Mouse (Mus musculus): ENCODE results near the gene Cntn4. TPM values are rescaled to one million over a fixed set of nuclear protein-coding genes. Genes with fewer than 3 reads are reported as not detected.

Cntn4 gene
- total RNA-seq, 1 experiment from 2014 or later = not detected

DNA sequence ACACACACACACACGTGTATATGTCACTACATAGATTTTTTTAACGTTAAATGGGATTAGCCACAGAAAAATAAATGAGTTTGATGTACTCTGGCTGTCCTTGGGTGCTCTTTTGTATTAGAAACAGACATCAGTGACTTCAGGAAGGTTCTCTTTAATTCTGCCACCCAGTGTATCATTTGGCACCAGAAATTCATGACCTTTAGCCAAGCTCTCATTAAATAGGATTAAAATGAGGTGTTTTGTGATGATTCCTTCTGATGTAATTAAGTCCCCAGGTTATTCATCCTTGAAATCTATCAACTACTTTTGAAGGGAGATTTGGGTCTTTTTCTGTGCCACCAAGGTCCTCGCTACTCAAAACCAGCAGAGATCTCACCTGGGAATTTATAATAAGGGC, 763.8 kb downstream of the Cntn4 start:
- ATAC-seq (replicated peaks; ENCODE audit: low read depth, poor library complexity, severe bottlenecking) = no peak

DNA sequence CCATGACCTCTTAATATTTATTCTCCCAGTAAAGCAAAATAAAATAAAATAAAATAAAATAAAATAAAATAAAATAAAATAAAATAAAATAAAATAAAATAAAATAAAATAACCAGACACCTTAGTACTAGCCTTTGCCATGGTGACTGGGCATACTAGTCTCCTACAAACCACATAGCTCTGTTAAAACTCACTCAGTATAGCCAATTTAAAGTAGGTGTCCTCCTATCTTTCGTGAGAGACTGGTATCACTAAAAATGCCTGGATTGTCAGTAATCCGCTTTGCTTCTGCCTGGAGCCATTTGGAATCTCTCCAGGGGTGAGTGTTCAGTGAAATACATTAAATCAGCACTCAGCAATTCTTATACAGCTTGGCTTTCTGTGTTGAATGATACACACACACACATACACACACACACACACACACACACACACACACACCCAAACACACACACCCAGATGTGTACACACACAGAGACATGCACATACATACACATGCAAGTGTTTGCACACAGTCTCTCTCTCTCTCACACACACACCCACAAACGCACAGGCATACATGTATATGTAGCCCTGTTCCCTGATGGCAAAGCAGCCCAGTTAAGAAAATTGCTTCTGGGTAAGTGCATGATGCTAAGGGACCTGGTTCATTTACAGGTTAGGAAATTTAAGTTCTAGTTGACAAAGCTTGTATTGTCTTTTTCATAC, 776.8 kb downstream of the Cntn4 start:
- no peak for ATAC-seq (replicated peaks; ENCODE audit: low read depth, poor library complexity, severe bottlenecking)

DNA sequence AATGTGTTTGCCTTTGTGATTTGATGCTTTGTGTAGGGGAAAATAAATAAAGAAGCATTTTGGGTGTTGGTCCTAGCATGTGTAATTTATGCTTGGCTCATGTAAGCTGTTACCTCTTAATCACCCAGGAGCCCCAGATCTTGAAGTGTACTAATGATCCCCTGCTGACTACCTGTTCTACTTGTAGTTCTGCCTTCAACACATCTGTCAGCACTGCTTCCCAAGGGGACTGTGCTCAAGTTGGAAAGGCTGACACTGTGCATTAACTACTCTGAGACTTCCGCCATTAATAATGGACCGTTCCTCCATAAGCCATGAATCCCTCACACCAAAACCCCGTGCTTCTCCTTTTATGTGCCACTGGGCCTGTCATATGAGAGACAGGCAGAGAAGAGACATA, 778.2 kb downstream of the Cntn4 start:
- ATAC-seq (replicated peaks; ENCODE audit: low read depth, poor library complexity, severe bottlenecking) = no peak

DNA sequence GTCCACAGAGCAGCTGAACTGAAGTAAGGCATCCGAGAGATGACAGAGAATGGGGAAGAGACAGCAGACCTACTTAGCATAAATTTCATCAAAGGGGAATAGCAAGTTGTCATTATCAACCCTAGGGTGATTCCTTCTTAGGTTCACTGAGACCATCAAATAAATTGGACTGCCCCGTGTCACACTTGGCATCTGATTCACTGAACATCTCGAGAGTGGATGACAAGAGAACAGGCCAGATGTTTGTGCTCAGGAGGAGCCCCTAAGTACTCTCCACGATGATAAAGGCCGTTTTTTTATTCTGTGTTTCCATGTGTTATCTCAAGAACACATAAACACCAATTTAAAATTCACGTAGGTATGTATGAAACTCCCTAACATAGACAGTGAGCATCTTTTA, 780.7 kb downstream of the Cntn4 start:
- ATAC-seq (replicated peaks; ENCODE audit: low read depth, poor library complexity, severe bottlenecking) = no peak

DNA sequence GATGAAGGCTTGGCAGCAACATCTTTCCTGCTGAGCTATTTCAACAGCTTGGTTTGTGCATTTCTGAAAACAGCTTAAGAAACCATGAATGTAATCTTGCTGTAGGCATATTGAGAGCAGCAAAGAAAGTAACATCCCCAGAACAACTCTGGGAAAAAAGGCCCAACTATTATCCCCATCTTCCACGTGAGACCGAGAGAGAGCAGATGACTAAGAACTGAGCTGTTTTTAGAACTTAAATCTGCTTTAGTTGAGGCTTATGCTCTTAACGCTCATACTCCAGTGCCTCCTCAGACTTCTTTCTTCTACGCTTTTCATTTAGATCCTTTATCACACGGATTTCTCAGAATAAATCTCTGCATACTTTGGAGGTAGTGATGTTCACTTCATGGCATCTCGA, 784.9 kb downstream of the Cntn4 start:
- no peak for ATAC-seq (replicated peaks; ENCODE audit: low read depth, poor library complexity, severe bottlenecking)

DNA sequence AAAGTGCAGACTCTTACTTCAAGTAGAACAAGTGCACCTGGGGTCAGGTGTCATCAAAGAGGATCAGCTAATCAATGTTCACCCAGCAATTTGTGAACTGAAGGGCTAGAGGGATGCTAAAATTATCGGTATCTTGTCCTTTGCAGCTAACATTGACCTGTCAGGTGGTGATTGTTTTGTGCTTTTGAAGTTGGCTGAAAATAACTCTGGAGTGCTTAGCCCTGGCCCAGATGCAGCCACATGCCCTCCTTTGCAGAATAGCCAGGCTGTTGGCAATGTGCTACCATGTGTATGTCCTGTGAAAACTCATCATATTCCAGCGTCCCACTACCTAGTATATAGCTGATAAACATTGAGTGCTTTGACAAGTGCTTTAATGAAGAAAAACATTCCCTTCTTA, 786.4 kb downstream of the Cntn4 start:
- no peak for ATAC-seq (replicated peaks; ENCODE audit: low read depth, poor library complexity, severe bottlenecking)

DNA sequence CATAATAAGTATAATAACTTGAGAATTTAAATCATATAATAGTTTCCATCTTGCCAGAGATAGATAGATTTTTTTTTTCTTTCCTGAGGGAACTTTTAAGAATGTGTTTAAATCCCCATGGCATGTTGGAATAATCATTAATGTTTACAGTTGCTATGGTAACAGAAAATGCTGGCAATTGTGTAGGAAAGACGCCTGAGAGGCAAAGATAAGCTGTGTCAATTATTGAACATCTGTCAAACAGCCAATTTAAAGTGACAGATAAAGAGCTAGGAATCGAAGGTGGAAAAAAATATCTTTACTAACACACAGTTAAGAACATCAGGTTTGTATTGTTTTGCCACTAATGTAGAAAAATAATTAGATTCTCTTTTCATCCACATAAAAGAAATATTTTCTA, 788.3 kb downstream of the Cntn4 start:
- no peak for ATAC-seq (replicated peaks; ENCODE audit: low read depth, poor library complexity, severe bottlenecking)

DNA sequence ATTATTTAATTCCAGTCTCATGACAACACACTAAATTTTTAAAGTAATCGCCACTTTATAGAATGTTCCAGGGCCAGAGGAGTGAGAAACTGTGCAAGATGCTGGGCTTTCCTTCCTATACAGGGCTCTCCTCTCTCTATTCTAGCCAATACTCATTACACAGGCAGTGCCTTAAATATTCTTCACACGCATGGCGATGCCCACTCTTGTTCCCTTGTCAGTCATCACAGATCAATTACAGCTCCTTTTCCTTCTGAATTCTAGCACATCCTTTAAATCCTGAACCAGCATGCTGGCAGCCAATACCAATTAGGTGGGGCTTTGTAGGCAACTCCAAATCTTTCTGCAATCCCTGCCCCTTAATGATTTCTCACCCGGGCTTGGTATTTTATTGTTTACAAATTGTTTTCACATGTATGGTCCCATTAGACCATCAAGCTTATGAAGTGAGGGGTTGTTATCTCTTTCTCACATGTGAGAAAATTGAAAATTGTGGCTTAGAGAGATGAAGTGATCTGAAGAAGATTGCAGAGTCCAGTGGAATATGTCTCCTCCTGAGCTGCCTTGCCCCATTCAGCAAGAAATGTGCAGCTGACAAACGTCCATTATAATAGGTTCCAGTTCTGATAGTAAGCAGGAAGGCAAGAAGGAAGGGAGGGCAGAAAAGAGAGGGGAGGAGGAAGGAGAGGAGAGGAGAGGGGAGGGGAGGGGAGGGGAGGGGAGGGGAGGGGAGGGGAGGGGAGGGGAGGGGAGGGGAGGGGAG, 789.0 kb downstream of the Cntn4 start:
- ATAC-seq (replicated peaks; ENCODE audit: low read depth, poor library complexity, severe bottlenecking) = no peak

DNA sequence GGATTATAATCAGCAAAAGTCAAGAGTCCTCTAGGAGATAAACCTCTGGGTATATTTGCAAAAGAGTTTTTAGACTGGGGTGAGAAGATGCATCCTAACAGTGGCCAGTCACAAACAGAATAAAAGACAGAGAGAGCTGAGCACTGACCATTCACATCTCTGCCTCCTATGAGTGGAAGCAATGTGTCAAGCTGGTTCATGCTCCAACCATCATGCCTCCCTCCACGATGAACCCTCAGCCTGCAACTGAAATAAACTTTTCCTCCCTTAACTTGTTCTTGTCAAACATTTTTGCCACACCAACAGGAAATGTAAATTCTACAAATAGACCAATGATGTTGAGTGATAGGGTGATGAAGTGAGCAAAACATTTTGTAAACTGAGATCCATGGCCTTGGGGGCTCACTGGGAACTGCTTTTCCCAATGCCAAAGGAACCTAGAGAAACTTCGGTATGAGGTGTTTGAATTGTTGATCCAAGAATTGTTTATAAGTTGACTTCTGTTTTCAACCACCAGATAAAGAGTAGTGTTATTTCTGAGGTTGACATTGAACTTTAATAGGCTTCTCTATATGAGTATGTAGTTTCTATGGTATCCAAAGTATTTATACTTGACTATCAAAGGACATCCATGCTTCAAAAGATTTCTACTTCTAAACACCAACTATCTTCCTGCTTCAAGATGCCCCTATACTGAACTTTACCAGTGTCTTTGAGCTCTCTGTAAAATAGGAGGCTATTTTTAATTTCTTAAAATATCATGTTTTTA, 794.6 kb downstream of the Cntn4 start:
- no peak for ATAC-seq (replicated peaks; ENCODE audit: low read depth, poor library complexity, severe bottlenecking)

DNA sequence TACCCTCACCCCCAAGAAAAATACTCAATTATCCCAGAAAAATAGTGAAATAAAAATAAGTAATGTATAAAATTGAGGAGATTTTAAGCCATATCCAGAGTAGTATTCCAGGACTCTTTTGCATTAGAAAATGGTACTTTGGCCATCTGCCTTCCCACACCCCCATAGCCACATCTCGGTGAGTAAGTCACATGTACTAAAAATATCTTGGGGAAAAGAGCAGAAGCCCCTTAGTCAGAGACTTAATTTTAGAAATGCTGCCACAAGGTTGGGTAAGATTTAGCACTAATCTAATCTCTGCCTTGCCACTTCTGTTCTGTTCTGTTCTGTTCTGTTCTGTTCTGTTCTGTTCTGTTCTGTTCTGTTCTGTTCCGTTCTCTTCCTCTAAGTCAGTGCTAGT, 796.4 kb downstream of the Cntn4 start:
- no peak for ATAC-seq (replicated peaks; ENCODE audit: low read depth, poor library complexity, severe bottlenecking)

DNA sequence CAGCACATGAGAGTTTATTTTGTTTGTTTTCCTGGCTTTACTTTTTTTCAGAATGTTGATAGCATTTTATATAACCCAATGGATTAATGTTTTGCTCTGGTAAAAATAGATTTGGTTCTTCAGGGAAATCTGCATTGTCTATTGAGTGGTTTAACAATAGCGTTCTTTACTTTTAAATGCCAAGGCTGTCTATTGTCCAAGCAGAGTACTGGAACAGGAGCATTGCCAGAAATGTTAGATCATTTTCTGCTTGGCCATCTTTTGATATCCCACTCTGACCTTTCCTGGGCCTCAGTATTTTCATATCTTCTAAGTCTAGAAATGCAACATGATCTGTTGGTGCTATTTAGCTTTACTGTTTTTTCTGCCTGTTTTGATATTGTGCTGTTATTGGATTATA, 804.1 kb downstream of the Cntn4 start:
- ATAC-seq (replicated peaks; ENCODE audit: low read depth, poor library complexity, severe bottlenecking) = no peak

DNA sequence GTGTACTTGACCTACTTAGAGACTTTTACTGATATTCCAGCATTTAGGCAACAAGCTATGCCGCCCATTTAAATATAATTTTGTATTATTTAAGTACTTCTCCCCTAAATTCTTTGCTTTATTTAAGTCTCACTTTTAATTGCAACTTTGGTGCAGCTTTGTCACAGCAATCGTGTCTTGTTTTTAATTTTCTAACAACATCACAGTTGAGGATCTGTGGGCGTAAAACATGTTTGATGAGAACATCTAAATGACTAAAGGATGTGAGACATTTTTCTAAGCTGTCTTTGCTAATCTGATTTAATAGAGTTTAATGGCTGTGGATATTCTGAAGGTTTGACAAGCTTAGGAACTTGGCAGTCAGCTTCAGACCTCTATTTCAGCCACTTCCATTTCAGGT, 818.8 kb downstream of the Cntn4 start:
- no peak for ATAC-seq (replicated peaks; ENCODE audit: low read depth, poor library complexity, severe bottlenecking)

DNA sequence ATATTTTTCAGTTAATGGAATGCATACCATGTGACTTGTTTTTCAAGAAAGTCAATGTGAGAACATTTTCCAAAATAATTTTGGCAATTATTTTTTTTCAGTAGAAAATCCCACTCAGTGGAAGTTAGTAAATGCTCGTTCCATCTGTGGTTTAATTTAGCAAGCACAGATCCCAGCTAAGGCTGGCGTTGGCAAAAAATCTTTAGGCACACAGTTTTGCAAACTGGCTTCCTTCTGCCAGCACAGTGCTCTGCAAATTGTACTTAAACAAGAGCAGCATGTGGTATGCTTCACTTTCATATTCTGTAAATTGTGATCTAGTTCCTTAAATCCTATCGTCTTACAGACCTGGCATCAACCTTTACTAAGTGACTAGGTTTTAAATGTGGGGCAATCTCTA, 821.7 kb downstream of the Cntn4 start:
- no peak for ATAC-seq (replicated peaks; ENCODE audit: low read depth, poor library complexity, severe bottlenecking)

DNA sequence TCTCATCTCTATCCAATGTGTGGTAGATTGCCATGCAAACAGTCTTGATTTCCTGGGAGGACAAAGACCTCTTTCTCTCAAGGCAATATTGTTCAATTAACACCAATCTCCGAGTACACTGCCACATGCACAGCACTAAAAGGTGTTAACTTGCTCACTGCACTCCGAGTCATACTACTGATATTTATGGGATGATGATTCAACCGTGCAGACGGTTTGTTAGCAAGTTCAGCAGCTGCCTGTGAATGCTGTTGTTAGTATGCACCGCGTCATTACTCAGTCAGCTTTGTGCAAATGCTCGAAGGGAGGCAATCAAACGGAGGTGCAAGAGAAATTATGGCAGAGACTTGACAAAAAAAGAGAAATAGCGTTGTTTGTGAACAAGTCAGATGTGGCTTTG, 826.5 kb downstream of the Cntn4 start:
- ATAC-seq (replicated peaks; ENCODE audit: low read depth, poor library complexity, severe bottlenecking) = no peak

DNA sequence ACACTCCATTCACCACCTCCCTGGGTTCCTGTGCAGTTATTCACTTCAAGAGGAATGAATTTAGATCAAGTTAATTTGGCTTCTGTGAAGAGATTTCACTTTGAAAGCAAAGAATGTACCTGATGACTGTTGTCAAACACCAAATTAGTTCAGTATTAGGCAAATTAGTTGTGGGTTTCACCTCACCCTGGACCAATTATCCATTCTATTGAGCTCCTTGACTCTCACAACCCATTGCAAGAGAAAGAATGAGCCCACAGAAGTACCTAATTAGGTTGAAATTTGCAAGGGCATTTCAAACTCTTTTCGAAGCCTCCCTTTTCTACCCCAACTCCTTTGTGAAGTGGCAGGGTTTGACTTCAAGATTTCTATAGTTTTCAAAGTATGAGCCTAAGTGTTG, 842.9 kb downstream of the Cntn4 start:
- no peak for ATAC-seq (replicated peaks; ENCODE audit: low read depth, poor library complexity, severe bottlenecking)

DNA sequence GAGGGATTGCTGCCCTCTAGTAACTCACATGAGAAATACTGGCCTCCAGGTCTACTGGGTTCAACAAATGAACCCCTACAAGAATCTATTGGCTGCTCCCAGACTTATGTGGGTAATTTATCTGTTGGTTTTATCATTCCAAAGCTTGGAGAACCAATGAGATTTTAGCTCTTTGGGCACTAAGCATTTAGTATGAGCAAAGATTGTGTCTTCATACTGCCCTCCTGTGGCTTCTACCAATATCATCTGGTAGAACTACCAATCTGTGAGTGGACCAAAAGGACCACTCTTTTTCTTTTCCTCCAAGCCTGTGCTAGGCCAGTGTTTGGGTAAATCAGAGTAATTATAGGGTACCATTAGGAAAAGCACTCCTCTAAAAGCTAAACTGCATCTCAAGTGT, 866.0 kb downstream of the Cntn4 start:
- no peak for ATAC-seq (replicated peaks; ENCODE audit: low read depth, poor library complexity, severe bottlenecking)

DNA sequence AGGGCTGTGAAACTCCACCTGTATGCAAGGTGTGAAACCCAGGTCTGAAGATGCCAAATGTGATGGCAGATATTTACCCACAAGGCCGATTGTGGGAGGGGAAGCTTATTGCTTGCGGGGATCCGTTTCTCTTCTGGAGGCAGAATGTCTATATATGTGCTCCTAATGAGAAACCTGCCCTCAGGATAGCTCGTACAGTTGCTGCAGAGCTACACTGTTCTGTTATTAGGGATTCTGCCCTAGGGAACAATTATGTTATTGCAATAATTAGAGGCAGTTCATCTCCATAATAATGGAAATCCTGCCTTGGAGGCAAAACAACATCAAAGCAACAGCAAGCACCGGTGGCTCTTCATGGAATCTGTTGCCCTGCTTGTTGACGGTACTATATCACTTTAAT, 884.2 kb downstream of the Cntn4 start:
- ATAC-seq (replicated peaks; ENCODE audit: low read depth, poor library complexity, severe bottlenecking) = no peak

DNA sequence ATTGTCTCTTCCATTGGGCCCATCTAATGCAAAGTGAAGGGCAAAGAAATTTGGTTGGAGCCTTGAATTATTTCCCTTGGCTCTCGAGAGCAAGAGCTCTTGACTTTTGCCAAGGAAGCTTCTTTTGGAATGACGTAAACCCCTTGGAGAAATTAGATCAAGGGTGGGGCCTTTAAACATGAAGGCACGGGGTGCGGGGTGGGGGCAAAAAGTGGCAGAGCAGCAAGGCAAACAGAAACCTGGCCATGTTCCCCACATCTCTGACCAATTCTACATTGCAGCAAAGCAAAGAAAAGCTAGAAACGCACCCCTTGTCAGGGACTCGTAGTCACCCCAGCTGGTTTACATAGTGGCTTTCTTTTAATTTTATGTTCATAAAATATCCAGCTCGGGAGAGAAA, 887.9 kb downstream of the Cntn4 start:
- ATAC-seq (replicated peaks; ENCODE audit: low read depth, poor library complexity, severe bottlenecking) = no peak

DNA sequence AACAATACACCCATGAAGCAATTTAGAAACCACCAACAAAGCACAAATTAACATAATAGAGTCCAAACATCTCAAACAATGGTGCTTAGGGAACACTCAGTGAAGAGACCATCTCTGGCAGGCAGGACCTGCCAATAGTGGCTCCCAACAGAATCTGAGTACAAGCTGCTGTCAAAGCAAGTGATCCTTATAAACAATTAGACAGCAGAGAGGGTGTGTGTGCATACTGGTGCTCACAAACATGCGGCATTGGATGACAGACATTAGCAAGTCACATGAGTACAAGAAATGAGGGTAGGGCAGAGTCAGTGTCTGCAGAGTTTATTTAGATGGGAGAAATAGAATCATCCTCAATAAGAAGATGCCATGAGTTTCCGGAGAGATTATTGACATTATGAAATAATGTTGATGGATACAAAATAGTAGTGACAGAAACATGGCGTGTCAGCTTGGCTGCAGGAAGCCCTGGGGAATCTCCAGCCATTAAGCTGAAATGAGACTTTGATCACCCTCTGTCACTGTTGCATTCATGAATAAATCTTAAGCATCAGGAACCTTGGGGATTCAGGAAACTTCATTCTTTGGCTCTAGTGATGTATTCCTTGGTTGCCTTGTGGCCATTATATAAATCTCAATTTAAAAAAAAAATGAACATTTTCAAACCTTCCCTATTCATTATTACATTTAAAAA, 888.5 kb downstream of the Cntn4 start:
- ATAC-seq (replicated peaks; ENCODE audit: low read depth, poor library complexity, severe bottlenecking) = no peak

DNA sequence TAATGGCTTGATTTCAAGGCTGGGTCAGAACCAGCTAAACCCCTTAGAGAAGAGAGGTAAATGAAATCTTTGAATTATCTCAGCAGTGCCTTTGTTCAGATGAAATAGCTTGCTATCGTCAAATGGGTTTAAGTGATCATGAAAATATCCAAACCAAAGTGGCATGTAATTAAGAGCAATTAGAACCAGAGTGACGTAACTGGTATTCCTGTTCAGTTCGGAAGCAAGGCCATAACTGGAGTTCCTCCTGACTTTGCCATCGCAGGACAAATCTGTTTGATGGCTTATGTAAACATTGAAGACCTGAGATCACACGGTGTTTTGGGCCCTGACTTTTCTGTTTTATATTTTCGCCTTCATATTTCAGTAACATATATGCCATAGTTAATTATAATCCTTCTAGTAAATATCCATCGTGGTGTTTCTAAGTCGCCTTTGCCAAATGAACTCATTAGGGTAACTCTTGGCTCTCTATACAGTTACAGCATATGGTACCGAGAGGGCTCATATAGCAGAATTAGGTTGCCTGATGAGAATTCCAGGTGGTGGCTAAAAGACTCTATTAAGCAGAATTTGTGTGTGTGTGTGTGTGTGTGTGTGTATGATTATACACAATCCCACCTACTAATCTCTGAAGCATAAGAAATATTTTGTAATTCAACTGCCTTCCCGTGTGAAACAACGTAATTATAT, 889.6 kb downstream of the Cntn4 start:
- no peak for ATAC-seq (replicated peaks; ENCODE audit: low read depth, poor library complexity, severe bottlenecking)

Measured in common myeloid progenitor, adult 5-6 weeks (primary cell).